7 mouse cellular contexts compared by ENCODE assay signal in genomic region chr9:63909618-63910017, GRCm38 (mm10).
A peak's percentile ranks its signal among the peaks of the same experiment; 100 is the strongest.
DNase-seq lines count a peak whose midpoint lies in the region; ATAC-seq and TF ChIP-seq lines count a peak whose summit lies in the region.

No protein-coding gene starts in this region.

- no peaks in the 10 kb centered on the region for H3K36me3 ChIP-seq in splenic B cell, adult 2 months (ENCODE audit: control insufficient read depth, insufficient read depth, low read length, poor library complexity, severe bottlenecking)

- peak; percentile 47 for DNase-seq in Muller cell, postnatal 12 days (ENCODE audit: inconsistent ontology term)
- peak; percentile 67 to 71 for DNase-seq in layer of hippocampus, postnatal 36 days
- DNase-seq in mesoderm, embryonic 11.5 days (ENCODE audit: low read depth, low spot score): peak; percentile 84
- peak; percentile 78 for DNase-seq in splenic B cell, adult 2 months (ENCODE audit: low read depth, low spot score)

- peak; percentile 70 for TF ChIP-seq CTCF in bone marrow macrophage, adult 2 months (IDR thresholded peaks at IDR 0.05; ENCODE audit: low read depth, low read length)

- H3K4me3 ChIP-seq in bone marrow macrophage, adult 2 months (ENCODE audit: insufficient read depth, low read length): no peak overlapping the region

- H3K27me3 ChIP-seq in splenic B cell, adult 2 months (ENCODE audit: control insufficient read depth, insufficient read depth, low read length, poor library complexity, severe bottlenecking): no peaks in the 10 kb centered on the region

- H3K27ac ChIP-seq in bone marrow macrophage, adult 2 months (ENCODE audit: insufficient read depth, low read depth, low read length): no peak overlapping the region

- TF ChIP-seq POLR2A in bone marrow macrophage, adult 2 months (IDR thresholded peaks at IDR 0.05; ENCODE audit: borderline replicate concordance, low read depth, low read length): no peak

- H3K4me1 ChIP-seq in bone marrow macrophage, adult 2 months (ENCODE audit: control insufficient read depth, insufficient read depth, low read length): 0 out of 2 replicates have a peak, but pooled peaks cover 5% of the 10 kb centered on the region

- peak; percentile 63; the same call in 1 of the 2 replicates for ATAC-seq in erythroid progenitor cell, adult 5-6 weeks (replicated peaks; ENCODE audit: low FRiP score, poor library complexity, severe bottlenecking)
- ATAC-seq in hematopoietic stem cell, adult 5-6 weeks (replicated peaks in 1 of 2; ENCODE audit: insufficient read depth in 1 of 2, low FRiP score in 2 of 2, low TSS enrichment in 1 of 2, low read depth in 1 of 2, poor library complexity in 2 of 2, severe bottlenecking in 2 of 2): peak; percentile 56 to 87; a peak in 3 of 4 replicates
